Mouse (Mus musculus): ENCODE data around the gene Fut1. TPM values are rescaled to one million over a fixed set of nuclear protein-coding genes. Genes with fewer than 3 reads are reported as not detected.
"Not testable (repeated sequence)": the region's sequence is repeated elsewhere in the genome, so short reads cannot be mapped to it uniquely, and the experiment has no call there.

Fut1 gene
- polyA plus RNA-seq, 1 experiment from 2014 or later: not detected

DNA sequence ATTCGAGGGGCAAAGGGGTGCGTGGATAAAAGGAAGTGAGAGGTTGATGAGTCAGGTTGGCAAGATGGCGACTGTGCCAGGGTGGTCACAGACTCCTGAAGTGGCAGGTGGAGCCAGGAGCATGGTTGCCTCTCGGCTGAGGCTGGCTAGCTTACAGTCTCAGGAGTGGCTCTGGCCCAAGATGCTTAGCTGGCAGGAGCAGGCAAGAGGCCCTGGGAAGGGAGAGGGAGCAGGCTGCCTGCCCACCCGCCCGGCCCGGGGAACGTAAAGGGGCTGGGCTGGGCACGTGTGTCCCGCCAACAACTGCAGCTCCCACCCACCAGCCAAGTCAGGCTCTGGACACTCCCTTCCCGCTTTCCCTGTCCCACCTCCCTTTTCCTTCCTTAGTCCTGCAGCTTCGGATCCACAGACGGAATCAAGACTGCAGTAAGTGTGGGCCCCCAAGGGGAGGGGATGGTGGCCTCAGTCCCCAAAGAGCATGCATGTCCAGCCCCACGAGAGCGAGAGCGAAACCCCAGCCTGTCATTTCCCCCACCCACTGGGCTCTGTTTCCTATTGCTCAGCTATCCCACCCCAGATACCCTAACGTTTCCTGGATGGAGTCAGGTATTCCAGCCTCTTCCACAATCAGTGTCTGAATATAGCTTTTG is 24.4 kb downstream of the Fut1 start:
- Histone ChIP-seq H3K79me2 (ENCODE audit: inconsistent target) (no peaks in the 10 kb centered on the region), H3K4me3 (ENCODE audit: inconsistent target) (no peak overlapping the region), H3K36me3 (ENCODE audit: inconsistent target) (no peaks in the 10 kb centered on the region), H3K27ac (no peak overlapping the region)
- 77% methylated on average over 17 of the region's 17 CpGs for WGBS (ENCODE audit: missing documents)

DNA sequence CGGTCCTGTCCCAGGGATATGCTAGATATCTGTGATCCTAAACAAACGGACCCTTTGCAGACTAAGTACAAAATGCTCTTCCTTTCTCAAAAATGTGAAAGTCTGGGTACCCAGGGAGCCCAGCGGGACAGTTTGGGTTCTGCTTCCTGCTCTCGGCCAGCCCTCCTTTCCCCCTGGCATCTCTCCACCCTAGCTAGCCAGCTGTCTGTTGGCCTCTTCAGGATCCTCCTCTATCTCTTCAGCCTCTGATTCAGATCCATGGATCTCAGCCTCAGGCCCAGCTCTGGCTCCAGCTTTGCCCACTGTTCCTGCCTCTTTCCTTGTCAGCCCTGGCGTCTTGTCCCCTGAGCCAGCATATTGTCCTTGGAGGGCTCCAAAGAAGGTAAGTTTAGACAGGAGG is 25.0 kb downstream of the Fut1 start:
- Histone ChIP-seq H3K79me2 (ENCODE audit: inconsistent target) (no peaks in the 10 kb centered on the region), H3K36me3 (ENCODE audit: inconsistent target) (no peaks in the 10 kb centered on the region), H3K4me3 (ENCODE audit: inconsistent target) (no peak overlapping the region), H3K27ac (no peak overlapping the region)
- WGBS (ENCODE audit: missing documents): 92% methylated on average over 5 of the region's 5 CpGs

DNA sequence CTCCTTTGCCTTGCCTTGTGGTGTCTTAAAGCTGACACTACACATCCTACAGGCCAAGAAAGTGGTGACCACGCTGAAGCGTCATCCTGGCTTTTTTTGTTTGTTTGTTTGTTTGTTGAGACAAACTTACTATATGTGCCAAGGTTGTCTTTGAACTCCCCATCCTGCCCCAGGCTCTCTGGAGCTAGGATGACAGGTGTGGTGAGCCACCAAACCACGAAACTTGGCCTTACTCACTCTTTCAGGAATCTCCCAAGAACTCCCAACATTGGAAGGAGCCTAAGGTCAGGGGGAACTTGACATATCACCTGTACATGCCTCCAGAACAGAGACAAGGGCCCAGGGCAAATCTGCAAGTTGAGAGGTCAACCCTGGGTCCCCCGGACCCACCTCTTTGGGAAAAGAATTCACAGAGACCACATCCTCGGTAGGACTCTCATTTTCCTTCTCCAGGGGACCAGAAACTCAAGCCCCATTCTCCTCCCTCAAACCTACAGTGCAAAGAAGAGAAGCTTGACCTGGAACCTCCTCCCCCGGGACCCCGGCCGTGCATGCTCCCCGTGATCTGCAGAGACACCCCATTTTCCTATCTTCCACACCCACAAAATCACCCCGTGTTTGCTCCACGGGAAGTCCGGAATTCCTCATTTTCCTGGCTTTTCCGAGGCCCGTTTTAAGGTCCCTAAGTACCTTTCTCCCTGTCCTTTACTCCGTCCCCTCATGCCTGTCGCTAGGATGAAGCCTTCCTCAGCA is 25.6 kb downstream of the Fut1 start:
- Histone ChIP-seq H3K36me3 (ENCODE audit: inconsistent target) (no peaks in the 10 kb centered on the region), H3K79me2 (ENCODE audit: inconsistent target) (no peaks in the 10 kb centered on the region), H3K4me3 (ENCODE audit: inconsistent target) (peak overlapping the region; percentile 25), H3K27ac (no peak overlapping the region)
- whole genome bisulfite sequencing (ENCODE audit: missing documents): 54% methylated on average over 16 of the region's 16 CpGs

DNA sequence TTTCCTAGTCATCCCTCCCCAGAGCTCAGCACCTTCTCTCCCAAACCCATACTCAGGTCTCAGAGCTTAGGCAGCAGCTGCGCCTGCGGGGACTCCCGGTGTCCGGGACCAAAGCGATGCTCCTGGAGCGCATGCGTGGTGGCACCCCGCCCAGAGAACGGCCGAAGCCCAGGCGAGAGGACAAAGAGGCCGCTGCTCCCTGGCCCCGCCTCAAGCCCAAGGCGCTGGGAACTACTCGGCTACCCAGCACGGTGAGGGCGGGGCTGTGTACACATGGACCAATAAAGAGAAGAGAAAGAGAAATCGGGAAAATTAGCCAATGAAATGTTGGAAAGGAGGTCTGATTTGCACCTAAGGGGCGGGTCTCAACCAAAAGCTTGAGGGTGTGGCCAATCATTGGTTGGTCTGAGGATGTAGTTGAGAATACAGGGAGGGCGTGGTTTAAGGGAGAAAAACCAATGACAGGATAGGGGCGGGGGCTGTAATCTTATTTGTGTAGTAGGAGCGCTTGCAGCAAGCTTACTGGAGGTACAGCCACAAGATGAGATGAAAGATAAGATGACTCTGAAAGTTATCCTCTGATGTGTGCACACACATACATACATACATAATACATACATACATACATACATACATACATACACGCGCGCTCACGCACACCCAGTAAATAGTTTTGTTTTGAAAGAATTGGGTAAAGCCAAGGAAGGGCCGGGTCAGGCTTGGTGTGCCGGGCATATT is 26.5 kb downstream of the Fut1 start:
- WGBS (ENCODE audit: missing documents): 20% methylated on average over 28 of the region's 28 CpGs
- no peaks in the 10 kb centered on the region for H3K36me3 ChIP-seq (ENCODE audit: inconsistent target)
- no peak overlapping the region for H3K27ac ChIP-seq
- H3K79me2 ChIP-seq (ENCODE audit: inconsistent target): no peaks in the 10 kb centered on the region
- H3K4me3 ChIP-seq (ENCODE audit: inconsistent target): peak overlapping the region; percentile 25

DNA sequence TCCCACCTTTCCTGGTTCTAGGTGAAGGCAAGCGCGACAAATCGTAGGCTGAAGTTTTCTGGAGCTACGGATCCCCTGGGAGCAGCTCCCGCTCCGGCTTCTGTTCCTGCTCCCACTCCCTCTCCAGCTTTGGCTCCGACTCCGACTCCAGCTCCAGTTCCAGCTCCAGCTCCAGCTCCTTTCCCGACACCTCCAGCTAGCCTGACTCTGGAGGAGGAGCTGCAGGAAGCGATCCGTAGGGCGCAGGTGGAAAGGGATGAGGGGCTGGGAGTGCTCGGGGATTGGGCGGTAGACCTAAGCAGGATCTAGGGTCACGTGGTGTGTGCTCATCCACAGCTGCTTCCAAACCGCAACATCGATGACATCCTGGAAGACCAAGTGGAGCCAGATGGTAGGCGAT is 27.1 kb downstream of the Fut1 start:
- H3K79me2 ChIP-seq (ENCODE audit: inconsistent target): no peaks in the 10 kb centered on the region
- 64% methylated on average over 18 of the region's 18 CpGs for WGBS (ENCODE audit: missing documents)
- no peak overlapping the region for H3K4me3 ChIP-seq (ENCODE audit: inconsistent target)
- no peak overlapping the region for H3K27ac ChIP-seq
- H3K36me3 ChIP-seq (ENCODE audit: inconsistent target): no peaks in the 10 kb centered on the region

DNA sequence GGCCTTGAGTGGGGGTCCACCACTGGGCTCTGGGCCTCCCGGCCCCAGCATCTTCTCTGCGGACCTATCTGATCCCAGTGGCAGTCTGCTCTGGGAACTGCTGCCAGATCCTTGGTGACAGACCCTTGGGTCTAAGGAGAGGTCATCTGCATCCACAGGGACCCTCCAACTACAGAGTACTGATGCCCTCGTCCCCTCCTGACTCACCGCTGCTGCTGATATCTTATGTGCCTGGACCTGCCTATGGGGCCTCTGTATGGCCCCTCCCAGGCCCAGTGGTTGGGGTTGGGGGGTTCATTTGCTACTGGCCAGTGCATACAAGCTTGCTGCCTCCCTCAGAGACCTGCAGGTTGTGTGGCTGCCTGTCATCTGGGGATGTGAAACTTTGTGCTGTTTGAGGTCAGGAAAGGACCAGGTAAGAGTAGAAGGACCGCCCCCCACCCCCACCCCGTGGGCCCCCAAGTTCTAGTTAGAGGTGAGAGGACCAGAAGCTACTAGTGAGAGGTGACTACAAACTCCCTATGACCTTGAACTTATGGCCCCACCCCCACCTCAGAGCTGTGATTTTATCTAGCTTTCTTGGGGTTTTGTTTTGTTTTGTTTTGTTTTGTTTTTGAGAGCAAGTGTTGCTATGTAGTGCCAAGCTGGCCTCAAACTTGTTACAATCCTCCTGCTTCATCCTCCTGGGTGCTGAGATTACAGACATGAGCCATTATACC is 27.9 kb downstream of the Fut1 start:
- H3K79me2 ChIP-seq (ENCODE audit: inconsistent target): no peaks in the 10 kb centered on the region
- H3K27ac ChIP-seq: no peak overlapping the region
- H3K4me3 ChIP-seq (ENCODE audit: inconsistent target): no peak overlapping the region
- no peaks in the 10 kb centered on the region for H3K36me3 ChIP-seq (ENCODE audit: inconsistent target)
- 83% methylated on average over 6 of the region's 6 CpGs for WGBS (ENCODE audit: missing documents)

DNA sequence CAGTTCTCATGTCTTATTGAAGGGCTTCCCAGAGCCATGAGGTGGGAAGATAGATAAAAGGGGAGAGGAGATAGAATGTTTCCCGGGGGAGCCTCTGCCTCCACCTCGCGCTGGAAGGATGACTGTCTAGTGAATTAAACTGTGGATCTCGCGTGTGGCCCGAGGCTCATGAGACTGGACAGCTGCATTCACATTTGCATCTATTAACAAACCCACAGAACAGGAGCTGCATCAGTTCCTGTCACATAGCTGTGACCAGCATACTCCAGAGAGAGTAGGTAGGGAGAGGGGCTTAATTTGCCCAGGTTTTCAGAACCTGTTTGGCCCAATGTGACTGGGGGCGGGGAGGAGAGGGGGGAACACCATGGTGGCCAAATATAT is 28.5 kb downstream of the Fut1 start:
- H3K4me3 ChIP-seq (ENCODE audit: inconsistent target): no peak overlapping the region
- no peaks in the 10 kb centered on the region for H3K79me2 ChIP-seq (ENCODE audit: inconsistent target)
- H3K27ac ChIP-seq: no peak overlapping the region
- H3K36me3 ChIP-seq (ENCODE audit: inconsistent target): no peaks in the 10 kb centered on the region
- WGBS (ENCODE audit: missing documents): 88% methylated on average over 7 of the region's 7 CpGs

DNA sequence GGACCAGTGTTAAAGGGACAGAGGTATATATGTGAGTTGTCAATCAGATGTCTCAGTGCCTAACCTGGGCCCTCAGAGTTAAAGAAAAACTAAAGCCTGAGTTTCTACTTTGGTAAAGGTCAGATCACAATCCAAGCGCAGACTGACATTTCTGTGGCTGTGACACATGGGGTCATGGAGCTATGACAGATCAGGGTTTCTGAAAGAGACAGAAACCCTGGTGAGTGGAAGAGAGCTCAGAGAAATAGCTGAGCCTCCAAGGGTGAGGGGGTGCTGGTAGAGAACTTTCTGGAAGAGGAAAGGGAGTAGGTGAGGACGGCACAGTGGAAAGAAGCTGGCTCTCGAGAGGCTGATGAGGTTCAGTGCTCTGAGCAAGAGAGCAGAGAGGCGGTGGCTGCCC is 29.6 kb downstream of the Fut1 start:
- WGBS (ENCODE audit: missing documents): 87% methylated on average over 4 of the region's 4 CpGs

DNA sequence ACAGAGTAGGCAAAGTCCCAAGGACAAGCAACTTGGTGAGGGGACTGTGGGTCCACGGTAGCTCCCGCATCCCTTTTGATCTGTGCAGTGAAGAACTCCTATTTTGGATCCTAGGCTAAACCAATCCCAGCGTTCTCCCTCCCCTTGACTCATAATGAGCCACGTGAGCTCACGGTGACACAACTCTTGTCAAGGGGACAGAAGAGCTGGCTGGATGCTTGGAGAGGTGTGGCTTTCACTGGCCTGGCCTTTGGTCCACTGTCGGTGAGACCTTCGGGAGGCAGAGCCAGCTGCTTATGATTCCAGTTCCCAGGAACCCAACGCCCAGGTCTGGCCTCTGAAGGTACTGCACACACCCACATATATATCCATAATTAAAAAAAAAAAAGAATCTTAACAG is 32.3 kb downstream of the Fut1 start:
- no peak overlapping the region for H3K27ac ChIP-seq
- no peaks in the 10 kb centered on the region for H3K36me3 ChIP-seq (ENCODE audit: inconsistent target)
- H3K79me2 ChIP-seq (ENCODE audit: inconsistent target): no peaks in the 10 kb centered on the region
- H3K4me3 ChIP-seq (ENCODE audit: inconsistent target): no peak overlapping the region
- 87% methylated on average over 7 of the region's 8 CpGs for WGBS (ENCODE audit: missing documents)

More for the DNA sequence above, 29.6 kb downstream of the Fut1 start:
- Histone ChIP-seq H3K36me3 (ENCODE audit: inconsistent target) (no peaks in the 10 kb centered on the region), H3K27ac (no peak overlapping the region), H3K4me3 (ENCODE audit: inconsistent target) (no peak overlapping the region), H3K79me2 (ENCODE audit: inconsistent target) (no peaks in the 10 kb centered on the region)

DNA sequence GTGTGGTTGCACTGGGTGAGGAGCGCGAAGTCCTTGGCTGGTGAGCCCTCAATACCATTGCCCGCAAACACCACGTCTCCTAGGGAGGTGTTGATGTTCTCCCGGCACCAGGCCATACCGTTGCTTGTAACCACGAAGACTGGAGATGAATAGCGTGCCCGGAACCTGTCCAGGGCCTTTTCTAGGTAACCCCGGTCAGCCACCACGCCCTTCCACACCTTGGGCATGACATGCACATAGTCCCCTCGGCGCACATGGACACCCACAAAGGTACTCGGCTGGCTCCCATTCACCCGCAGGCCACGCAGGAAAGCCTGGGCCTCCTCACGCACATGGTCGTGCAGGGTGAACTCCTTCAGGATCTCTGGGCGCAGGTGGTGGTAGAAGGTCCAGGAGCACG is 33.4 kb downstream of the Fut1 start:
- not testable (repeated sequence) for H3K36me3 ChIP-seq (ENCODE audit: inconsistent target); H3K27ac ChIP-seq; H3K4me3 ChIP-seq (ENCODE audit: inconsistent target); H3K79me2 ChIP-seq (ENCODE audit: inconsistent target)
- 86% methylated on average over 6 of the region's 20 CpGs for WGBS (ENCODE audit: missing documents)

DNA sequence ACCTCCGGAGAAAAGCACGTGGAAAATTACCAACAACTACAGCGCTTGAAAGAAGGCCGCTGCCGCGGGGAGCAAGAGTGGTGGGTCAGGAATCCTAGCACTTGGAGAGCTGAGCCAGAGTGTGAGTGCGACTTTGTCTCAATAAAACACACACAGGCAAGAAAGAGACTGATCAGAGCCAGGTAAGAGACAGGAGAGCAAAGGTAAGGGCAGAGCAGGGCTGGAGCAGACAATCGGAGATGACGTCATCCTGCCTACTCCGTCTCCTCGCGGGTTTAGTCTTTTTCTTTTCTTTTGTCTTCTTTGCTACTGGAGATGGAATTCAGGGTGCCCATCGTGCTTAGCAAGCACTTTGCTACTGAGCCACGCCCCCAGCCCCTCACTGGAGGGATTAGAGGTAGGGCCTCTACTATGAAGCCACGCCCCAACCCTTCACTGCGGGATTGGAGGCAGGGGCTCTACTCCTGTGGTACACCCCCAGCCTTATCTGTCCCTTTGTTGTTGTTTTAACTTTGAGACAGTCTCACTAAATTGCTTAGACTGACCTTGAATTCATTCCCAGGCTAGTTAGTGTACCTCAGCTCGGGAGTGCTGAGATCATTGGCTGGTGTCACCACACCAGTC is 37.4 kb downstream of the Fut1 start:
- no peak overlapping the region for H3K4me3 ChIP-seq (ENCODE audit: inconsistent target)
- 62% methylated on average over 17 of the region's 17 CpGs for WGBS (ENCODE audit: missing documents)
- no peak overlapping the region for H3K27ac ChIP-seq
- no peaks in the 10 kb centered on the region for H3K79me2 ChIP-seq (ENCODE audit: inconsistent target)
- no peaks in the 10 kb centered on the region for H3K36me3 ChIP-seq (ENCODE audit: inconsistent target)

DNA sequence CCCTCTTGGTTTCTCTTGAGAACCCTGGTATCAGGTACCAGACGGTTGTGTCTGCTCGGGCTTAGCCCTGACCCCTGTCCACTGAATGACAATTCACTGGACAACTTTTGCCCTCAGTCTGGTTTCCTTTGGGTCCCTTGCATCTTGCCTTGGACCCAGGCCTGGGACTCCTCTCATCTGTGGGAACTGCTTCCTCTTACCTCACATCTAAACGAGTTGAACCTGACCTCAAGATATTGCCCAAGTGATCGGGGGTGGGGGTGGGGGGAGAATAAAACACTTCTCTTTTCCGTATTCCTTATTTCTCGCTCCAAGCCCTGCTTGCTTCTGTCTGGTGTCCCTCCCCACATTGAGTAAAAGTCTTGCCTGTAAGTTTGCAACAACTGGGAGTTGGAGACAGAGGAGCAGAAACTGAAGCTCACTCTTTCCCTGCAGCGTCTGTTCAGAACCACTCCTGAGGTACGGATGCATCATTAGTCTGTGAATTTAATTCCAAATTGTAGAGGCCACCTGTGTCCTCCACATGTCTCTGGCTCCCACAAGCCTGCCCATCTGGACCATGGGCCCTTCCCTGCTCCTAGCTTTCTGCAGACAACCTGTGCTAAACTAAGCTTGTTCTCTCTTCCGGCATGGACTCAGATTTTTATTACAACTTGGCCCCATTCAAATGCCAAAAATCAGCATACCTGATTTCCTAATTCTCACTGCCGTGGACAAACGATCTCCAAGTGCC is 43.8 kb downstream of the Fut1 start:
- H3K36me3 ChIP-seq (ENCODE audit: inconsistent target): no peaks in the 10 kb centered on the region
- WGBS (ENCODE audit: missing documents): 37% methylated on average over 11 of the region's 11 CpGs
- H3K27ac ChIP-seq: no peak overlapping the region
- no peak overlapping the region for H3K4me3 ChIP-seq (ENCODE audit: inconsistent target)
- H3K79me2 ChIP-seq (ENCODE audit: inconsistent target): no peaks in the 10 kb centered on the region

DNA sequence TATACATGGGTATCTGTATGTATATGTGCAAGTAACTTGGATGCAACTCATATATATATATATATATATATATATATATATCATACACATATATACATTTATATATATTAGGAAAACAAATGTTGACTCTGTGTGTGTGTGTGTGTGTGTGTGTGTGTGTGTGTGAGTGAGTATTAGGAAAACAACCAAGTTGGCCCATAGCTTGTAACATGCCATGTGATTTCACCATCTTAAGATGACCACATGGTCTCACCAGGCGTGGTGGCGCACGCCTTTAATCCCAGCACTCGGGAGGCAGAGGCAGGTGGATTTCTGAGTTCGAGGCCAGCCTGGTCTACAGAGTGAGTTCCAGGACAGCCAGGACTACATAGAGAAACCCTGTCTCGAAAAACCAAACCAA is 44.6 kb downstream of the Fut1 start:
- not testable (repeated sequence) for H3K36me3 ChIP-seq (ENCODE audit: inconsistent target); H3K4me3 ChIP-seq (ENCODE audit: inconsistent target); H3K27ac ChIP-seq; H3K79me2 ChIP-seq (ENCODE audit: inconsistent target)
- 87% methylated on average over 5 of the region's 6 CpGs for WGBS (ENCODE audit: missing documents)
